Mouse (Mus musculus) heart, embryonic 11.5 days (tissue): ENCODE results near the gene Trpm5. TPM values are rescaled to one million over a fixed set of nuclear protein-coding genes. Genes with fewer than 3 reads are reported as not detected.

ENCODE experiments used
- ATAC-seq: fragments of 200-750 bp; cut with Nextera tagmentation; replicated peaks from 2 replicates; pipeline ENCODE4 v1.8.0; 2017; ENCODE audit warnings: moderate library complexity; ENCODE audit not compliant: insufficient number of reproducible peaks, low FRiP score, low TSS enrichment
- H3K27ac ChIP-seq: fragments of 300-500 bp; sonication (generic); 2 replicates; pipeline ENCODE4 v1.5.1; 2014; ENCODE audit warnings: mild to moderate bottlenecking, low read depth, low read length
- H3K27me3 ChIP-seq: fragments of 300-500 bp; sonication (generic); 2 replicates; pipeline ENCODE4 v1.6.1; 2014; ENCODE audit warnings: mild to moderate bottlenecking, low read length, mixed read lengths; ENCODE audit not compliant: control insufficient read depth, insufficient read depth
- H3K36me3 ChIP-seq: fragments of 300-500 bp; sonication (generic); 2 replicates; pipeline ENCODE4 v1.6.1; 2014; ENCODE audit warnings: mild to moderate bottlenecking, low read length, moderate library complexity, mixed read lengths; ENCODE audit not compliant: control insufficient read depth, insufficient read depth
- H3K4me1 ChIP-seq: fragments of 300-500 bp; sonication (generic); 2 replicates; pipeline ENCODE4 v1.6.1; 2014; ENCODE audit warnings: low read length; ENCODE audit not compliant: control insufficient read depth, insufficient read depth
- H3K4me2 ChIP-seq: fragments of 300-500 bp; sonication (generic); 2 replicates; pipeline ENCODE4 v1.6.1; 2014; ENCODE audit warnings: mild to moderate bottlenecking, moderate library complexity
- H3K4me3 ChIP-seq: fragments of 300-500 bp; sonication (generic); 2 replicates; pipeline ENCODE4 v1.5.1; 2014; ENCODE audit warnings: low read depth, low read length
- H3K9ac ChIP-seq: fragments of 300-500 bp; sonication (generic); 2 replicates; pipeline ENCODE4 v1.6.1; 2014; ENCODE audit warnings: mild to moderate bottlenecking, low read depth, low read length, moderate library complexity
- H3K9me3 ChIP-seq: fragments of 300-500 bp; sonication (generic); replicated peaks from 2 replicates; pipeline ENCODE4 v1.6.1; 2016; ENCODE audit warnings: low read length; ENCODE audit not compliant: control insufficient read depth
- WGBS: fragments of 180-500 bp; shearing (Covaris S2); extraction: QIAGEN DNeasy Blood & Tissue Kit; methylation state at CpG from one replicate; pipeline ENCODE4 v1.1.7; 2014; ENCODE audit not compliant: insufficient replicate concordance; 5-methylcytosine and 5-hydroxymethylcytosine counted together
- polyA plus RNA-seq: library from polyadenylated mRNA; unstranded; fragments of >200 nt; fragmentation: Nextera tagmentation; extraction: Ambion mirVana; gene quantifications from 2 replicates; pipeline ENCODE4 v1.2.1, GENCODE M21; 2014

The Trpm5 gene
- polyA plus RNA-seq, 1 experiment from 2014 or later, result 2.4 TPM

DNA sequence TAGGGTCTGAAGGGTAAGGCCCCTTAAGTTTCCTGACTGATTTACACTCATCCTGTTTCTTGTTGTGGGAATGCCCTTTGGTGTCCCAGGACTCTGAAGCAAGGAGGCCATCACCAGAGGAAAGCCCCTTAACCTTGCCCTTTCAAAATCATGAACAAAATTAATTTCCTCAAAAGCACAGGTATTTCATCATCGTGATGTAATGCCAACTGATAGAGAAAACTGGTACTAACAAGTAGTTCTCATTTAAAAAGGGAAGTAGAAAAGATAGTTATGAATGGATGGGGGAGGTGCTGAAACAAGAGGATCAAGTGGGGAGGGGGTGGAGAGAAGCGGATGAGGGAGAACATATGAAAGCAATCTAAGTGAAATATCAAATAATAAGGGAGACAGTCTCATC lies 70.9 kb downstream of the Trpm5 start:
- H3K9me3 ChIP-seq, result no peaks in the 10 kb centered on the region
- H3K27ac ChIP-seq, result no peak overlapping the region
- 91% methylated on average over 2 of the region's 2 CpGs for WGBS
- no peak overlapping the region for H3K4me2 ChIP-seq
- no peaks in the 10 kb centered on the region for H3K27me3 ChIP-seq
- no peak for ATAC-seq
- no peaks in the 10 kb centered on the region for H3K36me3 ChIP-seq
- H3K9ac ChIP-seq, result no peak overlapping the region
- 0 out of 2 replicates have a peak, but pooled peaks cover 2% of the 10 kb centered on the region for H3K4me1 ChIP-seq
- no peak overlapping the region for H3K4me3 ChIP-seq

- no peak overlapping the region for H3K9ac ChIP-seq
- H3K36me3 ChIP-seq, result no peaks in the 10 kb centered on the region
- no peak overlapping the region for H3K4me3 ChIP-seq
- H3K9me3 ChIP-seq, result no peaks in the 10 kb centered on the region
- no peaks in the 10 kb centered on the region for H3K27me3 ChIP-seq
- ATAC-seq, result no peak
- no peak overlapping the region for H3K27ac ChIP-seq
- H3K4me2 ChIP-seq, result no peak overlapping the region
- WGBS, result 58% methylated on average over 5 of the region's 5 CpGs
- H3K4me1 ChIP-seq, result peaks cover 9% of the 10 kb centered on the region; the same call in 1 of the 2 replicates
Observed at GRCm38 (mm10) chr7:143021356-143022164, 72.9 kb downstream of the Trpm5 start.

- 78% methylated on average over 3 of the region's 3 CpGs for WGBS
- H3K4me1 ChIP-seq, result peaks cover 17% of the 10 kb centered on the region
- H3K36me3 ChIP-seq, result no peaks in the 10 kb centered on the region
Observed at GRCm38 (mm10) chr7:143020764-143021163, 73.7 kb downstream of the Trpm5 start.

DNA sequence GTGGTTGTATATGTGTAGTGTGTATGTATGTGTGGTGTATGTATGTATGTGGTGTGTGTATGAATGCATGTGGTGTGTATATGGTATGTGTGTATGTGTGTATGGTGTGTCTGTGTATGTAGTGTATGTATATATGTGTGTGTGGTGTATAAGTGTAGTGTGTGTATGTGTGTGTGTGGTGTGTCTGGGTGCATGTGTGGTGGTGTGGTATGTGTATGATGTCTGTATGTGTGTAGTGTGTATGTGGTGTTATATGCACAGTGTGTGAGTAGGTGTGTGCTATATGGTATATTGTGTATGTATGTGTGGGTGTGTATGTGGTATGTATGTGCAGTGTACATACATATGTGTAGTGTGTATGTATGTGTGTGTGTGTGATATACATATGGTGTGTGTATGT lies 74.4 kb downstream of the Trpm5 start:
- ATAC-seq, result no peak
- H3K9ac ChIP-seq, result no peak overlapping the region
- H3K36me3 ChIP-seq, result no peaks in the 10 kb centered on the region
- H3K27me3 ChIP-seq, result no peaks in the 10 kb centered on the region
- no peak overlapping the region for H3K4me2 ChIP-seq
- no peak overlapping the region for H3K27ac ChIP-seq
- H3K4me1 ChIP-seq, result peaks cover 23% of the 10 kb centered on the region
- no peak overlapping the region for H3K4me3 ChIP-seq
- H3K9me3 ChIP-seq, result no peaks in the 10 kb centered on the region

More at GRCm38 (mm10) chr7:143020764-143021163, 73.7 kb downstream of the Trpm5 start:
- no peaks in the 10 kb centered on the region for H3K9me3 ChIP-seq
- no peak overlapping the region for H3K27ac ChIP-seq
- no peaks in the 10 kb centered on the region for H3K27me3 ChIP-seq
- ATAC-seq, result no peak
- no peak overlapping the region for H3K9ac ChIP-seq
- H3K4me3 ChIP-seq, result no peak overlapping the region
- H3K4me2 ChIP-seq, result no peak overlapping the region

Other genes starting within 250 kb of the Trpm5 start
- 1.5 TPM in 2 replicates for gene Th, start 163.5 kb downstream of the Trpm5 start, polyA plus RNA-seq
- 0.42 and 0.44 TPM in 2 replicates for gene Ascl2, start 125.4 kb downstream of the Trpm5 start, polyA plus RNA-seq
- 18.2 and 19.5 TPM in 2 replicates for gene Tspan32, start 89.6 kb downstream of the Trpm5 start, polyA plus RNA-seq
- 632 and 701 TPM in 2 replicates for gene Cd81, start 41.9 kb downstream of the Trpm5 start, polyA plus RNA-seq
- gene Tssc4, start 25.4 kb downstream of the Trpm5 start, polyA plus RNA-seq, result 36.2 and 48.4 TPM in 2 replicates
- 9.2 and 12.1 TPM in 2 replicates for gene Kcnq1, start 11.7 kb upstream of the Trpm5 start, polyA plus RNA-seq